Mouse (Mus musculus) liver, embryonic 11.5 days (tissue): ENCODE measurements at regions not wholly inside any gene's neighbourhood (a gene's known extent, or its start where the extent isn't known, plus 50 kb on each side); places are given as distances from the start of the nearest gene placed in this dataset.

ENCODE experiments used
- ATAC-seq: fragments of 200-750 bp; cut with Nextera tagmentation; replicated peaks from 2 replicates; pipeline ENCODE4 v1.8.0; 2017; ENCODE audit warnings: moderate number of reproducible peaks, mild to moderate bottlenecking, moderate TSS enrichment, moderate library complexity; ENCODE audit not compliant: low FRiP score
- DNase-seq: peaks from one replicate; pipeline ENCODE4 v3.0.0-alpha.2; 2017; ENCODE audit warnings: low spot score
- H3K27ac ChIP-seq: fragments of 300-500 bp; sonication (generic); 2 replicates; pipeline ENCODE4 v1.5.1; 2014; ENCODE audit warnings: mild to moderate bottlenecking, low read depth, low read length, control low read depth
- H3K27me3 ChIP-seq: fragments of 300-500 bp; sonication (generic); replicated peaks from 2 replicates; pipeline ENCODE4 v1.6.1; 2014; ENCODE audit warnings: low read length, mixed read lengths; ENCODE audit not compliant: control insufficient read depth, insufficient read depth
- H3K36me3 ChIP-seq: fragments of 300-500 bp; sonication (generic); 2 replicates; pipeline ENCODE4 v1.6.1; 2014; ENCODE audit warnings: mild to moderate bottlenecking, low read length, moderate library complexity, mixed read lengths; ENCODE audit not compliant: control insufficient read depth, insufficient read depth
- H3K4me1 ChIP-seq: fragments of 300-500 bp; sonication (generic); replicated peaks from 2 replicates; pipeline ENCODE4 v1.6.1; 2014; ENCODE audit warnings: low read length, mixed read lengths; ENCODE audit not compliant: control insufficient read depth, insufficient read depth
- H3K4me2 ChIP-seq: fragments of 300-500 bp; sonication (generic); 2 replicates; pipeline ENCODE4 v1.6.1; 2014; ENCODE audit warnings: mild to moderate bottlenecking, control low read depth, moderate library complexity
- H3K4me3 ChIP-seq: fragments of 300-500 bp; sonication (generic); 2 replicates; pipeline ENCODE4 v1.5.1; 2014; ENCODE audit warnings: low read depth, low read length, control low read depth
- H3K9ac ChIP-seq: fragments of 300-500 bp; sonication (generic); 2 replicates; pipeline ENCODE4 v1.6.1; 2014; ENCODE audit warnings: low read depth, low read length, control low read depth
- H3K9me3 ChIP-seq: fragments of 300-500 bp; sonication (generic); 2 replicates; pipeline ENCODE4 v1.6.1; 2016; ENCODE audit warnings: low read length, inconsistent platforms, mixed read lengths; ENCODE audit not compliant: control insufficient read depth
- WGBS: fragments of 180-500 bp; shearing (Covaris S2); extraction: QIAGEN DNeasy Blood & Tissue Kit; methylation state at CpG from one replicate; pipeline ENCODE4 v1.1.7; 2014; 5-methylcytosine and 5-hydroxymethylcytosine counted together

GRCm38 (mm10) chr13:46059870-46060269, 95.1 kb upstream of the Atxn1 start:
- H3K4me1 ChIP-seq, result no peaks in the 10 kb centered on the region
- H3K27me3 ChIP-seq, result no peaks in the 10 kb centered on the region
- no peaks in the 10 kb centered on the region for H3K9me3 ChIP-seq
- no peaks in the 10 kb centered on the region for H3K36me3 ChIP-seq
- H3K4me2 ChIP-seq, result no peak overlapping the region
- ATAC-seq (no peak), DNase-seq (no peak)
- H3K9ac ChIP-seq, result no peak overlapping the region
- no peak overlapping the region for H3K27ac ChIP-seq
- 92% methylated on average over 14 of the region's 14 CpGs for WGBS
- H3K4me3 ChIP-seq, result no peak overlapping the region

GRCm38 (mm10) chr13:46058862-46059261, 94.1 kb upstream of the Atxn1 start:
- WGBS, result 28% methylated on average over 7 of the region's 7 CpGs
- Histone ChIP-seq H3K4me2 (no peak overlapping the region), H3K4me3 (no peak overlapping the region), H3K27me3 (no peaks in the 10 kb centered on the region), H3K9ac (no peak overlapping the region), H3K36me3 (no peaks in the 10 kb centered on the region), H3K9me3 (no peaks in the 10 kb centered on the region), H3K4me1 (no peaks in the 10 kb centered on the region), H3K27ac (no peak overlapping the region)
- no peak for ATAC-seq
- DNase-seq, result no peak

GRCm38 (mm10) chr13:46058341-46058740, 93.5 kb upstream of the Atxn1 start:
- Histone ChIP-seq H3K9me3 (no peaks in the 10 kb centered on the region), H3K36me3 (no peaks in the 10 kb centered on the region), H3K4me2 (no peak overlapping the region), H3K4me3 (no peak overlapping the region), H3K9ac (no peak overlapping the region), H3K4me1 (no peaks in the 10 kb centered on the region), H3K27ac (no peak overlapping the region), H3K27me3 (no peaks in the 10 kb centered on the region)
- WGBS, result 36% methylated on average over 3 of the region's 3 CpGs
- DNase-seq, result no peak
- ATAC-seq, result no peak

- H3K4me1 ChIP-seq, result no peaks in the 10 kb centered on the region
- H3K9ac ChIP-seq, result no peak overlapping the region
- DNase-seq (no peak), ATAC-seq (no peak)
- H3K4me3 ChIP-seq, result no peak overlapping the region
- 72% methylated on average over 3 of the region's 3 CpGs for WGBS
- no peaks in the 10 kb centered on the region for H3K36me3 ChIP-seq
- H3K27ac ChIP-seq, result no peak overlapping the region
- no peaks in the 10 kb centered on the region for H3K27me3 ChIP-seq
- H3K9me3 ChIP-seq, result no peaks in the 10 kb centered on the region
- H3K4me2 ChIP-seq, result no peak overlapping the region
Observed at GRCm38 (mm10) chr13:46055410-46055809, 90.6 kb upstream of the Atxn1 start.

GRCm38 (mm10) chr13:46043568-46043967, 78.8 kb upstream of the Atxn1 start:
- Histone ChIP-seq H3K9me3 (no peaks in the 10 kb centered on the region), H3K36me3 (no peaks in the 10 kb centered on the region), H3K4me1 (no peaks in the 10 kb centered on the region; the same call in 1 of the 2 replicates), H3K9ac (no peak overlapping the region), H3K27ac (no peak overlapping the region), H3K4me3 (no peak overlapping the region), H3K27me3 (no peaks in the 10 kb centered on the region), H3K4me2 (peak overlapping the region; percentile 48)
- WGBS, result 70% methylated on average over 12 of the region's 12 CpGs
- ATAC-seq, result no peak
- no peak for DNase-seq

GRCm38 (mm10) chr13:46043016-46043415, 78.2 kb upstream of the Atxn1 start:
- H3K27ac ChIP-seq, result no peak overlapping the region

GRCm38 (mm10) chr13:46042224-46042623, 77.4 kb upstream of the Atxn1 start:
- Histone ChIP-seq H3K27ac (no peak overlapping the region), H3K4me2 (peak overlapping the region; percentile 48; the same call in 1 of the 2 replicates), H3K27me3 (no peaks in the 10 kb centered on the region), H3K4me1 (no peaks in the 10 kb centered on the region; the same call in 1 of the 2 replicates), H3K9me3 (no peaks in the 10 kb centered on the region), H3K36me3 (no peaks in the 10 kb centered on the region), H3K4me3 (no peak overlapping the region), H3K9ac (no peak overlapping the region)
- ATAC-seq (no peak), DNase-seq (no peak)
- 53% methylated on average over 8 of the region's 8 CpGs for WGBS

More at GRCm38 (mm10) chr13:46043016-46043415, 78.2 kb upstream of the Atxn1 start:
- DNase-seq (no peak), ATAC-seq (no peak)
- Histone ChIP-seq H3K4me3 (peak overlapping the region; percentile 10; the same call in 1 of the 2 replicates), H3K4me2 (peak overlapping the region; percentile 48), H3K9me3 (no peaks in the 10 kb centered on the region), H3K36me3 (no peaks in the 10 kb centered on the region), H3K9ac (no peak overlapping the region), H3K4me1 (no peaks in the 10 kb centered on the region; the same call in 1 of the 2 replicates), H3K27me3 (no peaks in the 10 kb centered on the region)
- WGBS, result 33% methylated on average over 10 of the region's 10 CpGs

GRCm38 (mm10) chr13:46041475-46041874, 76.7 kb upstream of the Atxn1 start:
- ATAC-seq, result no peak
- DNase-seq, result no peak
- H3K4me1 ChIP-seq, result no peaks in the 10 kb centered on the region; the same call in 1 of the 2 replicates
- WGBS, result 87% methylated on average over 4 of the region's 4 CpGs
- H3K4me3 ChIP-seq, result no peak overlapping the region
- H3K36me3 ChIP-seq, result no peaks in the 10 kb centered on the region
- H3K27me3 ChIP-seq, result no peaks in the 10 kb centered on the region
- no peak overlapping the region for H3K27ac ChIP-seq
- H3K4me2 ChIP-seq, result no peak overlapping the region
- H3K9ac ChIP-seq, result no peak overlapping the region
- H3K9me3 ChIP-seq, result no peaks in the 10 kb centered on the region

- ATAC-seq, result no peak
- H3K9me3 ChIP-seq, result no peaks in the 10 kb centered on the region
- no peaks in the 10 kb centered on the region; the same call in 1 of the 2 replicates for H3K4me1 ChIP-seq
- no peak overlapping the region for H3K4me2 ChIP-seq
- no peak for DNase-seq
- 91% methylated on average over 5 of the region's 5 CpGs for WGBS
- H3K27ac ChIP-seq, result no peak overlapping the region
- H3K9ac ChIP-seq, result no peak overlapping the region
- no peak overlapping the region for H3K4me3 ChIP-seq
- no peaks in the 10 kb centered on the region for H3K27me3 ChIP-seq
- no peaks in the 10 kb centered on the region for H3K36me3 ChIP-seq
Observed at GRCm38 (mm10) chr13:46040062-46040461, 75.3 kb upstream of the Atxn1 start.
